Comparison of ENCODE assay signal across 9 mouse cellular contexts in genomic region chr8:123064072-123064471, GRCm38 (mm10). TPM values are rescaled to one million over a fixed set of nuclear protein-coding genes. Genes with fewer than 3 reads are reported as not detected.
DNase-seq lines count a peak whose midpoint lies in the region; ATAC-seq and TF ChIP-seq lines count a peak whose summit lies in the region.
"Had no signal": no experiment of that assay in that cellular context is flagged by ENCODE, and none has a peak within 500 bp of the region (broad histone marks: within the 10 kb centered on the region; RNA-seq: fewer than 3 reads in every experiment).

No protein-coding gene starts in this region.

- peak overlapping the region; percentile 97 for H3K9ac ChIP-seq in heart, embryonic 13.5 days
- H3K9ac ChIP-seq in hindbrain, embryonic 14.5 days: peak overlapping the region; percentile 90; the same call in 1 of the 2 replicates
- no peak overlapping the region for H3K9ac ChIP-seq in midbrain, embryonic 13.5 days (replicated peaks)

- H3K4me3 ChIP-seq in heart, embryonic 13.5 days: peak overlapping the region; percentile 87; the same call in 1 of the 2 replicates
- peak overlapping the region; percentile 92; the same call in 1 of the 2 replicates for H3K4me3 ChIP-seq in hindbrain, embryonic 14.5 days (replicated peaks; ENCODE audit: low read length)
- peak overlapping the region; percentile 90; the same call in 1 of the 2 replicates for H3K4me3 ChIP-seq in midbrain, embryonic 13.5 days (replicated peaks)

- no peak for DNase-seq in heart, postnatal 14 days
- DNase-seq in brain, embryonic 14.5 days (ENCODE audit: low read depth): peak; percentile 2
- DNase-seq in hindbrain, embryonic 14.5 days (ENCODE audit: low spot score): no peak
- DNase-seq in adrenal gland, adult 8-10 months: no peak
- DNase-seq in kidney, adult 8-10 months: no peak
- no peak for DNase-seq in embryo, embryonic 9.5 days (ENCODE audit: extremely low spot score)
- DNase-seq: thymus, postnatal 25 days had no signal

- no peak for ATAC-seq in heart, embryonic 13.5 days (ENCODE audit: extremely low read depth, insufficient number of reproducible peaks, low FRiP score, low TSS enrichment)
- no peak for ATAC-seq in hindbrain, embryonic 14.5 days (ENCODE audit: low FRiP score)
- ATAC-seq in midbrain, embryonic 13.5 days: no peak

- H3K4me1 ChIP-seq in heart, embryonic 13.5 days: peaks cover 28% of the 10 kb centered on the region
- H3K4me1 ChIP-seq in hindbrain, embryonic 14.5 days (replicated peaks; ENCODE audit: control insufficient read depth, insufficient read depth, low read length): peaks cover 23% of the 10 kb centered on the region
- peaks cover 29% of the 10 kb centered on the region for H3K4me1 ChIP-seq in midbrain, embryonic 13.5 days (replicated peaks)

- intact Hi-C loops in heart, postnatal 14 days (cut with DNase I): loop anchor here (2.0 kb wide), 1 partner anchor 21 kb away; the partner anchor contains the start of gene Ankrd11

- H3K27ac ChIP-seq in heart, embryonic 13.5 days (replicated peaks): peak overlapping the region; percentile 93
- peak overlapping the region; percentile 93 for H3K27ac ChIP-seq in hindbrain, embryonic 14.5 days
- peak overlapping the region; percentile 93 for H3K27ac ChIP-seq in midbrain, embryonic 13.5 days

- H3K36me3 ChIP-seq in heart, embryonic 13.5 days: peaks cover 20% of the 10 kb centered on the region
- H3K36me3 ChIP-seq in hindbrain, embryonic 14.5 days (replicated peaks; ENCODE audit: control insufficient read depth, insufficient read depth): peaks cover 11% of the 10 kb centered on the region; the same call in 1 of the 2 replicates
- H3K36me3 ChIP-seq in midbrain, embryonic 13.5 days: 0 out of 2 replicates have a peak, but pooled peaks cover 9% of the 10 kb centered on the region

- H3K4me2 ChIP-seq in heart, embryonic 13.5 days: peak overlapping the region; percentile 90
- peak overlapping the region; percentile 87 for H3K4me2 ChIP-seq in hindbrain, embryonic 14.5 days (replicated peaks)
- peak overlapping the region; percentile 59 for H3K4me2 ChIP-seq in midbrain, embryonic 13.5 days (replicated peaks)

- TF ChIP-seq CTCF in brain, embryonic 14.5 days (IDR thresholded peaks at IDR 0.05; ENCODE audit: borderline replicate concordance, extremely low read depth, insufficient read depth, insufficient read length): no peak

- H3K9me3 ChIP-seq in heart, embryonic 13.5 days: no peaks in the 10 kb centered on the region
- no peaks in the 10 kb centered on the region for H3K9me3 ChIP-seq in hindbrain, embryonic 14.5 days (ENCODE audit: control insufficient read depth, low read length)
- H3K9me3 ChIP-seq in midbrain, embryonic 13.5 days: no peaks in the 10 kb centered on the region

- H3K27me3 ChIP-seq in heart, embryonic 13.5 days (replicated peaks): no peaks in the 10 kb centered on the region
- no peaks in the 10 kb centered on the region for H3K27me3 ChIP-seq in hindbrain, embryonic 14.5 days (ENCODE audit: control insufficient read depth, insufficient read depth, low read length)
- no peaks in the 10 kb centered on the region for H3K27me3 ChIP-seq in midbrain, embryonic 13.5 days

- 84% methylated on average over 4 of the region's 4 CpGs for WGBS in heart, embryonic 13.5 days
- 65% methylated on average over 4 of the region's 4 CpGs for WGBS in hindbrain, embryonic 14.5 days
- 79% methylated on average over 4 of the region's 4 CpGs for WGBS in midbrain, embryonic 13.5 days

- no peak for TF ChIP-seq POLR2A in brain, embryonic 14.5 days (IDR thresholded peaks at IDR 0.05; ENCODE audit: borderline replicate concordance, extremely low read depth, insufficient read depth, insufficient read length, poor library complexity, severe bottlenecking)

RNA-seq across cellular contexts. Expression of gene Spg7, which starts 1.3 kb away (rescaled TPM):
- 62.2 and 62.7 TPM in 2 replicates for polyA plus RNA-seq in heart, embryonic 13.5 days (2015; fragmentation: Nextera tagmentation; extraction: Ambion mirVana)
- 10 to 100 TPM; 75.5 to 76.9 TPM for total RNA-seq in heart, postnatal 14 days (2021)
- polyA plus RNA-seq in brain, embryonic 14.5 days (2012; rRNA removed): 96.1 and 112 TPM in 2 replicates
- polyA plus RNA-seq in hindbrain, embryonic 14.5 days (2014; fragmentation: Nextera tagmentation; extraction: Ambion mirVana): 41.6 and 44.1 TPM in 2 replicates
- 52.0 and 52.2 TPM in 2 replicates for polyA plus RNA-seq in midbrain, embryonic 13.5 days (2015; fragmentation: Nextera tagmentation; extraction: Ambion mirVana)
- 100 to 1,000 TPM in 1 of 4 experiments, 10 to 100 TPM in 3; 85.0 to 103 (median 86.7) TPM for total RNA-seq in adrenal gland, adult 8-10 months (2022)

RNA-seq across cellular contexts. Expression of gene Ankrd11, which starts 22.0 kb away (rescaled TPM):
- 18.8 and 20.3 TPM in 2 replicates for polyA plus RNA-seq in heart, embryonic 13.5 days (2015; fragmentation: Nextera tagmentation; extraction: Ambion mirVana)
- total RNA-seq in heart, postnatal 14 days (2021): 10 to 100 TPM; 75.3 to 80.8 TPM
- polyA plus RNA-seq in brain, embryonic 14.5 days (2012; rRNA removed): 52.8 and 76.8 TPM in 2 replicates
- polyA plus RNA-seq in hindbrain, embryonic 14.5 days (2014; fragmentation: Nextera tagmentation; extraction: Ambion mirVana): 45.3 and 49.9 TPM in 2 replicates
- 32.3 and 34.4 TPM in 2 replicates for polyA plus RNA-seq in midbrain, embryonic 13.5 days (2015; fragmentation: Nextera tagmentation; extraction: Ambion mirVana)
- 100 to 1,000 TPM in 2 of 4 experiments, 10 to 100 TPM in 2; 85.8 to 116 (median 97.7) TPM for total RNA-seq in adrenal gland, adult 8-10 months (2022)

RNA-seq across cellular contexts. Expression of gene Rpl13, which starts 38.1 kb away (rescaled TPM):
- polyA plus RNA-seq in heart, embryonic 13.5 days (2015; fragmentation: Nextera tagmentation; extraction: Ambion mirVana): 938 and 957 TPM in 2 replicates
- 100 to 1,000 TPM; 426 to 446 TPM for total RNA-seq in heart, postnatal 14 days (2021)
- polyA plus RNA-seq in brain, embryonic 14.5 days (2012; rRNA removed): 1,764 and 1,996 TPM in 2 replicates
- 766 and 865 TPM in 2 replicates for polyA plus RNA-seq in hindbrain, embryonic 14.5 days (2014; fragmentation: Nextera tagmentation; extraction: Ambion mirVana)
- polyA plus RNA-seq in midbrain, embryonic 13.5 days (2015; fragmentation: Nextera tagmentation; extraction: Ambion mirVana): 776 and 798 TPM in 2 replicates
- total RNA-seq in adrenal gland, adult 8-10 months (2022): 100 to 1,000 TPM; 669 to 739 (median 714) TPM

RNA-seq across cellular contexts. Expression of gene Cpne7, which starts 53.1 kb away (rescaled TPM):
- 0.19 and 0.24 TPM in 2 replicates for polyA plus RNA-seq in heart, embryonic 13.5 days (2015; fragmentation: Nextera tagmentation; extraction: Ambion mirVana)
- total RNA-seq in heart, postnatal 14 days (2021): under 1 TPM; 0.31 to 0.39 TPM
- polyA plus RNA-seq in brain, embryonic 14.5 days (2012; rRNA removed): 5.8 and 8.5 TPM in 2 replicates
- 2.2 and 3.3 TPM in 2 replicates for polyA plus RNA-seq in hindbrain, embryonic 14.5 days (2014; fragmentation: Nextera tagmentation; extraction: Ambion mirVana)
- polyA plus RNA-seq in midbrain, embryonic 13.5 days (2015; fragmentation: Nextera tagmentation; extraction: Ambion mirVana): 1.6 and 1.9 TPM in 2 replicates
- 1 to 10 TPM; 7.7 to 9.7 (median 8.8) TPM for total RNA-seq in adrenal gland, adult 8-10 months (2022)
